Mouse (Mus musculus) large intestine, adult 2 months (tissue): ENCODE results near the gene Thrsp. TPM values are rescaled to one million over a fixed set of nuclear protein-coding genes. Genes with fewer than 3 reads are reported as not detected.

Source experiments
- DNase-seq: peaks from one replicate; pipeline ENCODE4 v3.0.0-alpha.2; 2012; ENCODE audit warnings: low read depth, low spot score
- WGBS: fragments of 180-500 bp; shearing (Covaris S2); methylation state at CpG from one replicate; pipeline ENCODE4 v1.1.7; 2018; 5-methylcytosine and 5-hydroxymethylcytosine counted together
- polyA plus RNA-seq: library from polyadenylated mRNA; depleted of rRNA; stranded (reverse); fragments of >200 nt; gene quantifications from 2 replicates; pipeline ENCODE4 v1.2.3, GENCODE M21; 2012; rRNA removed

Thrsp gene
- polyA plus RNA-seq, 1 experiment = 18.1 TPM

DNA sequence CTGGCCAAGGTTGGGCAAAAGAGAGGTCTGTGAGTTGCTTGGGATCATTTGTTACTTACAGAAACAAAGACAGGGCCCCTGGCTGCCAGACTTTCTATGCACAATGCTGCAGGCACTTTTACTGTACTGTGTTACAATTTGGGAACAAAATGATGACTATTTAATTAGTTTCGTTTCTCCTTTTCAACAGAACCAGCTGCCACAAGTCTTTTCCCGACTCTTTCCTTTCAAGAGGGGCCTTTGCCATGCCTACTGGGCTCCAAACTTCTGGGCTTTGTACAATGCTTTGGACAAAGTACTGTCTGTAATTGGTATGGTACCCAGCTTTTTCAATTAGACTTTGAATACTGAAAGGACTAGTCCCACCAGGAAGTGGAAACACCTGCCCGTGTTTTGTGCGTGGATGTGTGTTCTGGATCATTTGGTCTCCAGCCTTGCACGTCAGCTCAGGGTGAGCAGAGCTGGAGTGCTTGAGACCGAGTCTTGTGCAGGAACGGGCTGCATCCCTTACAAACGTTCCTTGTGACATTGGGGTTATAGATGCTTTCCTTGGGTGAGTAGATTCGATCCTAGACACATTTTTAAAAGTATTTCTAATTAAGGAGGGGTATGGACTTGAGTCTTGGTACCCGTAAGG, 33.9 kb downstream of the Thrsp start:
- WGBS = 86% methylated on average over 10 of the region's 10 CpGs
- no peak for DNase-seq

DNA sequence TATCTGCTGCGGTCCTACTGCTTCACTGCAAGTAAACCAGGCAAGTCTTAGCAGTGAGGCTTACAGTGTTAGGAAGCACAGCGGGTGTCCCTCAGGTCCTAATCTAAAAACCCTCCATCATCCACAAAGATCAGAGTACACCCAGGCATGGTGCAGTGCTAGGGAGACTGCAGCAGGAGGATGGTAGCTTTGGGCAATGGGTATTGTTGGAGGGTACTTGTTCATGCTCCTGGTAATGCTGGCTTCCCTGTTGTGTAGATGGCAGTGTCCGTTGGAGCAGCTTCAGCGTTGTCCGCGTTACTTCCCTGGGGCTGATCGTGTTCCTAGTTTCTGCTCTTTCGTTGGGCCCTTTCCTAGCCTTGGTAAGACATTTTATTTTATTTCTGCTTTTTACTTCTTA, 34.9 kb downstream of the Thrsp start:
- no peak for DNase-seq

GRCm38 (mm10) chr7:97380500-97381123, 36.9 kb downstream of the Thrsp start:
- DNase-seq = no peak
- 91% methylated on average over 5 of the region's 5 CpGs for WGBS

More for the DNA sequence above, 34.9 kb downstream of the Thrsp start:
- 97% methylated on average over 8 of the region's 8 CpGs for WGBS

DNA sequence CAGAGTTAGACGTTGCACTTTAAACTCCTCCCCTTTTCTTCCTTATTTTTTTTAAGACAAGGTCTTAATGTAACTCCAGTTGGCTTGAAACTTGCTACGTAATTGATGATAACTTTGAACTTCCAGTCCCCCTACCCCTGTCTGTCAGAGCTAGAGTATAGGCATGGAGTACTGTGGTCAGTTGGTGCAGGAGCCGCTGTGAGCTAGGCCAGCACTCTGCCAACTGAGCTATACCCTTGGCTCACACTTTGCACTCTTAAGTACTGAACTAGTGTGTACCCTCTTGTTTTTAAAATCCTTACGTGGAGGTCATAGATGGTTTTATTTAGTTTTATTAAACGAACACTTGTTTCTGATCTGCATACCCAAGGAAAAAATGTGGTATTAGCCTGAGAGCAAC, 38.2 kb downstream of the Thrsp start:
- 81% methylated on average over 5 of the region's 5 CpGs for WGBS
- no peak for DNase-seq

DNA sequence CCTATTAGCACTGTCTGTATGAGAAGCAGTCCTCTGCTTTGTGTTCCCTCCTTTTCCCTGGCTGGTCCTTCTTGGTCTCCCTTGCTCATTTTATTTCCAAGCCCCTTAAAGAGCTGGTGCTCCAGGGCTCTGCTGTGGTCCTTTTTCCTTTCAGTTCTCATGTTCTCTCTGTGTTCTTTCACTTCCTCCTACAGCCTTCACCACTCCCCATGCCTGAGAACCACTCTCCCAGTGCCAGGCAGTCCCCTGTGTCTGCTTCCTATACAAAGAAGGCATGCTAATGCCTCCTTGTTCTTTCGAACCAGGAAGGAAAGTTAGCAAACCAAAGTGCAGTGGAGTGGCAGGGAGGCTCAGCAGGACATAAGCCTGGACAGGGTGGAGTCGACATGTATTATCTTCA, 41.6 kb downstream of the Thrsp start:
- 55% methylated on average over 2 of the region's 2 CpGs for WGBS
- DNase-seq = no peak

- no peak for DNase-seq
- WGBS = 92% methylated on average over 9 of the region's 9 CpGs
Measured at GRCm38 (mm10) chr7:97375101-97375500, 42.4 kb downstream of the Thrsp start.

DNA sequence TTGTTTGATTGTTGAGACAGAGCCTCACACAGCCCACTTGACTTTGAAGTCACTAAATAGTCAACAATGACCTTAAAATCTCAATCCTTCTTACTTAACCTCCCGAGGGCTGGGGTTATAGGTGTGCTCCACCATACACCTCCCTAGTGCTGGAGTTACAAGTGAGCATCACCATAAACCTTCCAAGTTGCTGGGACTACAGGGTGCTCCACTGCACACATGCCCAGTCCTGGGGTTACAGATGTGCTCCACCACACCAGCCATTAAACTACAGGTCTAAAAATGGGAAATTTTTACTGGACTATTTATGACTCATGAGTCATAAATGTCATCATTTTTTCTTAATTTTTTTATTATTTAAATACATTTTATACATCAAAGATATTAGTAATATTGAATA, 51.6 kb downstream of the Thrsp start:
- 75% methylated on average over 1 of the region's 1 CpGs for WGBS

More for the DNA sequence above, 51.6 kb downstream of the Thrsp start:
- DNase-seq = no peak

Other genes with a start within 250 kb of the Thrsp start
- gene Usp35, start 85.7 kb downstream of the Thrsp start, polyA plus RNA-seq = 2.7 and 5.1 TPM in 2 replicates
- 3.7 and 7.0 TPM in 2 replicates for gene Kctd21, start 85.4 kb downstream of the Thrsp start, polyA plus RNA-seq
- 20.4 and 21.6 TPM in 2 replicates for gene Alg8, start 46.1 kb downstream of the Thrsp start, polyA plus RNA-seq
- 114 and 126 TPM in 2 replicates for gene Ndufc2, start 17.7 kb downstream of the Thrsp start, polyA plus RNA-seq
- 4.3 and 5.0 TPM in 2 replicates for gene Kctd14, start 33.6 kb upstream of the Thrsp start, polyA plus RNA-seq
- 66.1 and 72.6 TPM in 2 replicates for gene Ints4, start 63.2 kb upstream of the Thrsp start, polyA plus RNA-seq
- 60.3 and 78.1 TPM in 2 replicates for gene Aamdc, start 161.8 kb upstream of the Thrsp start, polyA plus RNA-seq
- 1.5 and 2.6 TPM in 2 replicates for gene Rsf1, start 162.2 kb upstream of the Thrsp start, polyA plus RNA-seq